Mouse (Mus musculus): ENCODE data around the gene Gse1.
"Not testable (repeated sequence)": the region's sequence is repeated elsewhere in the genome, so short reads cannot be mapped to it uniquely, and the experiment has no call there.

Gene Gse1

DNA sequence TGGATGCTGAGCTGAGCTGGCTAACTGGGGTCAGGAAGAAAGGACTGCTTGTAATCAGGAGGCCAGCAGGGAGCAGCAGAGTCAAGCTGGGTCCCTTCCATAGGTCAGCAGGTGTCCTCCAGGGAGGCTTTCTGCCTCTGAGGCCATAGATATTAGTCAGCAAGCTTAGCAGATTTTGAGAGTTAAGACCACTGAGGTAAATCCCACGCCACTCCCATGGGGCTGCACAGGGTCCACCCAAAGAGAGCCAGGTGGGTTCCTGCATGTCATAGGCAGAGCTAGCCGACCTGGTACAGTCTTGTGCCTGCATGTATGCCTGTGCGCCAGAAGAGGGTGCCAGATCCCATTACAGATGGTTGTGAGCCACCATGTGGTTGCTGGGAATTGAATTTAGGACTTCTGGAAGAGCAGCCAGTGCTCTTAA lies 98.9 kb downstream of the Gse1 start:
- peak; percentile 85 for DNase-seq

DNA sequence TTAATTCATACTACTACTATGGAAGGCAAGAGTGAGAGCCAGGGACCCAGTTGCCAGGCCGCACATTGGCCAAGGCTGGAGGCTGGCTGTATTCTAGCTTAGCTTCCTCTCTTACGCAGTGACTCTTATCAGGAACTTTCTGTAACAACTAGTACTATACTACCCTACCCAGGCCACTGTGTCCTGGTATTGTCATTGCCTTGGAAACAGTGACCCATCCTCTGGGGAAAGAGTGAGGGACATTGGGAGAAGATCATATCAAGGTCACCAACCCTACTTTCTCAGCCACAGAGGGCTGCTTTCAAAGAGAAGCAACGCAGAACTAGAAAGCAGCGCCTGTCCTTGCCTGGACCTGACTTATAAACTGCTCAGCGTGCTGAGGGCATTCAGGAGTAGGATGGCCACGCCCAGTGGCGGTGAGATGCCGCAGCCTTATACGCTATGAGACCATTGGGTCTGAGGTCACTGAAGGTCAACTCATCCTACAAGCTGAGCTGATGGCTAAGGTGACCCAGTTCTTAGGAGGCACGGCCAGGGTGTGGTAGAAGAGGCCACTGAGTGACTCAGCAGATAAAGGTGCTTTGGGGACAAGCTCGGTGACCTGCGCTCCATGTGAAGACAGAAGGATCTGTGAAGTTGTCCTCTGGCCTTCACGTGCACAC lies 100.2 kb downstream of the Gse1 start:
- DNase-seq, result peak; percentile 28

DNA sequence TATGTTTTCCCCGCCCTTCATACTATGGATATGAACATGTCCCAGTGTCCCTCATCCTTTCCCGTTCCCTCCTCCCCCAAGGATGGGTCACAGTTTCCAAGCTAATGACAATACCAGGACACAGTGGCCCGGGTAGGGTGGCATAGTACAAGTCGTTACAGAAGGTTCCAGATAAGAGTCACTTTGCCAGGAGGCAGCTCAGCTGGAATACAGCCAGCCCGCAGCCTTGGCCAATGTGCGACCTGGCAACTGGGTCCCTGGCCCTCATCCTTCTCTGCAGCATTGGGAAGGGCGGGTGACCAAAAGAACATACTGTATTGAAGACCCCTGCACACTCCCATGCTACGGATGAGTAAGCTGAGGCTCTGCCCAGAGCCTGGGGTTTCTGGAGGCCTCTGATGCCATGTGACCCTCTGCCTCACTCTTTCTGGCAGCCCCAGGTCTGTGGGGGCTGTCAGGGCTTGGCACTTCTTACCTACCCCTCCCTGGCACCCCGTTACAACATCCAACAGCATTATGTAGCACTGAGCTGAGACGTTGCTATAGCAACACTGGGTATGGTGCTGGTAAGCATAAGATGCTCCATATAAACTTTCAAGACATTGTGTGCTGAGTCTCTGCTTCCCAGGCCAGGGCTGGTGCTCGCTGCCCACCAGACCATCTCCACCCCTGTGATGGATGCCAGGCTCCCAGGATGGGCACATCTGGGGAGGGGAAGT lies 100.9 kb downstream of the Gse1 start:
- DNase-seq, result peak; percentile 27

DNA sequence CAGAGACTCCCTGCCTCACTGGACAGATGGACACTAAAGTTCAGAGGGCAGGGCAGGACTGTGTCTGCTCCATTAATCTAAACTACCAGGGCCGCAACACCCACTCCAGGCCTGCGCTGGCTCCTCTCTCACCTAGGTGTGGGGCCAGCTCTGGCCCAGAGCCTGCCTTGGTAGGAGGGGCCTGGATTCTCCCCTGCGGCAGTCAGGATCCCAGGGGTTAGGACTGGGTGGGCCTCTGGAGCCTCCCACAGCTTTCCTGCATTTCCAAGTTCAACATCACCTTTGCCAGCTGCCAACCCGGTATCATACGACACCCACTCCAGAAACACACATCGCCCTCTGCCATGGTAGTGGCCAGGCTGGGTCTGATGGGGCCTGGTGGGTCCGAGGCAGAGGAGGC lies 102.8 kb downstream of the Gse1 start:
- no peak for DNase-seq

DNA sequence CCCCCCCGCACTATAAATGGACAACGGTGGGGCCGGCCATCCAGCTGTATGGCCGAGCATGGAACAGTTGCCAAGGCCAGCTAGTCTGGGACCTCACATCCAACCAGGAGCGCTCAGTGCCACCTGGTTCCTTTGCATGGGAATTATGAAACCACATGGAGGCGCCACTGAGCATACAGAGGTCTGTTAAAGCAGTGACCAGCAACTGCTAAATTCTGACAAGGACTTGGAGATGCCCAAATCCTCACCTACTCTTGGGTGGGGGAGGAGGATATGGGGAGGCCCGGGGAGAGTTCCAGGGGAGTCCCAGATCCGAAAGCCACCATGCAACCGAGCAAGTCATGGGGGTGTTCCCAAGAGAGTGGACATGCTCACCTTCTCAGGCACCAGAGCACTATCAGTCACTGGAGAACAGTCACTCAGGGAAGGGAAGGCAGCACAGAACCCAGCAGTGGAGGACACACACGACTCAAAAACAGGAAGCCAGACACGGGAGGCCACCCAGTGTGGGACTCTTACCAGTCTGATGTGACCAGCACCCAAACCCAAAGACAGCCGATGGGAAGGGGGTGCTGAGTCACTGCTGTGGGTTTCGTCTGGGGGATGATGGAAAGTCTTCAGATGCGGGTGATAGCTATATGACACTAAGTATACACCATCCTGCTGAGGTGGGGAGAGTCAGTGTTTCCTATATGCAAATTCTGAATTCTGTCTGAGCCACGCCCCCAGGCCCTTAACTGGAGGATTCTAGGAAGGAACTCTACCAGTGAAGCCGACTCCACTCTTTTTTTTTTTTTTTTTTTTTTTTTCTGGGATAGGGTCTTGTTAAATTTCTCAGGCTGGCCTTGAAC lies 104.3 kb downstream of the Gse1 start:
- peak; percentile 69 for DNase-seq

DNA sequence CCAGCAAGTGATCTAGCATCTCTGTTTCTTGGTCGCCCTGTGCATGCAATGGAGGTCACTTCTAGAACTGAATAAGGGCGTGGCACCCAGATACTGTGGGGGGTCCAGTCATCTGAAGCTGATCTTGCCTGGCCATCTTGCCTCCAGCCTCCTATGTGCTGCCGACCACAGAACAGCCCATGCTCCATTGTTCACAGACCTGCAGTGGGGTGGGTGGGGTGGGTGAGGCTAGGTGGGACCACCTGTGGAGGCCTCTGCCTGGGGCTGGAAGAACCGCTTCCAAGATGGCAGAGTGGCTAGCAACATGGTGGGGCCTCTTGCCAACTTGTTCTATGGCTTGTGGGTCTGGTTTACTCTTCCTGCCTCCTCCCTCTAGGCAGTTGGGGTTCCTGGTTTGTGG lies 105.4 kb downstream of the Gse1 start:
- no peak for DNase-seq

DNA sequence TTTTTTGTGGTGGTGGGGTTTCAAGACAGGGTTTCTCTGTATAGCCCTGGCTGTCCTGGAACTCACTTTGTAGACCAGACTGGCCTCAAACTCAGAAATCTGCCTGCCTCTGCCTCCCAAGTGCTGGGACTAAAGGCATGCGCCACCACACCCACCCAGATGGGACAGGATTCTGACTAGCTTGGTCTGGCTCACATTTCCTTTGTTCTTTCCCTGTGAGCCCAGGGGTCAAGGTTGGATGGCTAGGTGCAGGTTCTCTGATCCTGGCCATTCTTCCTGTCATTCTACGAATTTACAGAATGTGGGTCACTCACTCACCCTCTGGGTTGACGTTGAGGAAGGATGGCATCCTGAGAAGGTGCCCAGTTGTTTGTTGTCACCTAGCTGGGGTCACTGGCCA lies 106.0 kb downstream of the Gse1 start:
- not testable (repeated sequence) for DNase-seq

DNA sequence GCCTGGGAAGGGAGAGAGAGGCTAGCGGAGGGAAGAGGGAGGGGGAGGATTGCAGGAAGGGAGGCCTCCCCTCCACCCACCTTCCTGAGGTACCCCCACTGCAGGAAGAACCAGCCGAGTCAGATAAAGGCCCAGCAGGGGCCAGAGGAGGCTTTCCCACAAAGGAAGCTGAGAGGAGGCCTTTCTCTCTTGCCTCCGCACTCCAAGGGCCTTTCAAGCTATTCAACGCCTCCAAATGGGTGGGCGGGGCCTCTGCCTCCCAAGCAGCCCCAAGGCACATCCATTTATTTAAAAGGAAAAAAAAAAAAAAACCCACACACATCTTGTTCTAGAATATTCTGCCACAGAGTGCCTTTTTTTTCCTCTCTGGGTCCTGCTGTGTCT lies 106.6 kb downstream of the Gse1 start:
- DNase-seq, result peak; percentile 71

DNA sequence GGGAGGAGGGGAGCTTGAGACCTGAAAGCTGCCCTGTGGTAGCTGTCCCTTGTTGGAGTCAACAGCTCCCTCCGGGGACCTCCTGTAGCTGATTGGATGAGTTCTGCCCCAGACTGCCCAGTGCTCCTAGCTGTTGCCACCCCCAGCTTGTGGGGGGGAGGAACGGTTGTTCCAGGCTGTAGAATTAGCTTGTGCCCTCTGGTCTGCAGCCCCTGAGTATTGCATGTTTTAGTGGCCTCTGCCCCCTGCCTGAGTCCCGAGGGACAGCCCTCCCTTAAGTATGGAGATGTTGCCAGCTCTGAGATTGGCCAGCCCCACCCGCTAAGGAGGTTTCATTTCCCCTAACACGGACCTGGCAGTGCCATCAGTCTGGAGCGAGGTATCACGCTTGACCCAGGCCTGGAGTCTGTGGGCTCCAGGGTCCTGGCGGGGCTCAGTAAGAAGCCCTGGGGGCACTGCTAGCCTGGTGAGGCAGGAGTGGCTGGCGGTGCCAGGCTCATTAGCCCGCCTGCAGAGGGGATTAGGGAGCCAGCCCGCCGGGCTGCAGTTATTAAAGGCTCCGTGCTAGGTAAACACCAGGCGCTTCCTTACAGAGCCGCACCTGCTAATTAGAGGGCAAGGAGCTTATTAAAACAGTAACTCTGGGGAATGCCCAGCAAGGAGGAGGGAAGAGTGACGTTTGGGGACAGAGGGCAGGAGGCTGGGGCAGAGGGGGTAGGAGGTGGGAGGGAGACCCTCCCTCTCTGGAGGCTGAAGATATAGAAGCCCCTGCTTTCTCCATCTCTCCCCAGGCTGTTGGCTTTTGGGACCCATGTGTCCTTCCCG lies 107.2 kb downstream of the Gse1 start:
- peak; percentile 91 for DNase-seq

DNA sequence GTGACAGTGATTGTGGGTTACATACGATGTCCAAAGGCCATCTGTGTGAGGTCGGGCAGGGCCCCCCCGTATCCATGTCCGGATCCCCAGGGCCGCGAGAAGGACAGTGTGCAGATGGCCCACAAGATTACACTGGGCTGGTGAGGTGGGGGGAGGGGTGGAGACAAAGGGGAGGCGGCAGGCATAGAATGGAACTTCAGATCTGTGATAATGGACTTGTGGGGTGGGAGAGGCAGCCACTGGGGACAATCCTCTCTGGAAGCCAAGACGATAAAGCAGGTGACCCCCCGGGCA lies 107.8 kb downstream of the Gse1 start:
- DNase-seq, result peak; percentile 91

DNA sequence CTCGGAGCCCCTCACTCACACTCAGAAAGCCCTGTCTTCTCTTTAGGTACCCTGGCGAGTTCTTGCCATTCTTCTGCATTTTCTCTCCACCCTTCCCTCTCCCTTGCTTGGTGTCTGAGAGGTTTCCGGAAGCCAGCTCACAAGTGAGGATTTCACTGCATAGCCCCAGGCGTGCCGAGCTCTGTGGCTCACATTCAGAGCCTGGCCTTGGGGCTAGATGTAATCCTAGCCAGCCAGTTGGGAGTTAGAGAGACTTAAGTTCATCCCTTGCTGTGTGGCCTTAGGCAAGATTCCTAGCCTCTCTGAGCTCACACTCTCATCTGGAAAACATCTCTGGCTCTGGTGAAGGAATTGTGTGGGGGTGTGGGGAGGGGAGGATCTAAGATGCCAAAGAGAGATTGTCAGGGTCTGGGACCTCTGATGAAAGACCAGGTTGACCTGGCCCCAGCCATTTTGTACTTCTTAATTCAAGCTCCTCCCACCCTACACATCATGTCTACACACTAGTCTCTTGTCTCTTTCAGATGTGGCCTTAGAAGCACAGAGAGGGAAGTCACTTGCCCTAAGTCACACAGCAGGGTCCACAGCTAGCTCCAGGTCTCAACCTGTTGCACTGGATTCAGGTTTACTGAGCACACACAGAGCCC lies 108.8 kb downstream of the Gse1 start:
- DNase-seq, result no peak

DNA sequence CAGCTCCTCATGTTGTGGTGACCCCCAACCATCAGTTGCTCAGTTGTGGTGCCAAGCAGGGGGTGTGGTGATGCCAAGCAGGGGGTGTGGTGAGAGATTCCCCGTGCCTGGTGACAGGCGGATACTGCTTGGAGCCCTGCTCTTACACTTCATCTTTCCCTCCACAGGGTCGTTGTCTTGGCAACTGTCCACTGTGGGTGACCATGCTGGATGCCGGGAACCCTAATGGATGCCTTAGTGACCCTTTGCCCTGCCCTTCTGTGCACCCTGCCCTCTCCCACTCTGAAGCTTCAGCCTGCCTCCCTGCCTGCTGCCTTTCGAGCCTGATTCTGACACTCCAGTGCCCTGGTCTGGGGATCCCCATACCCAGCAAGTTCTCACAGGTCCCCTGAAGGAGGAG lies 109.4 kb downstream of the Gse1 start:
- DNase-seq, result no peak

DNA sequence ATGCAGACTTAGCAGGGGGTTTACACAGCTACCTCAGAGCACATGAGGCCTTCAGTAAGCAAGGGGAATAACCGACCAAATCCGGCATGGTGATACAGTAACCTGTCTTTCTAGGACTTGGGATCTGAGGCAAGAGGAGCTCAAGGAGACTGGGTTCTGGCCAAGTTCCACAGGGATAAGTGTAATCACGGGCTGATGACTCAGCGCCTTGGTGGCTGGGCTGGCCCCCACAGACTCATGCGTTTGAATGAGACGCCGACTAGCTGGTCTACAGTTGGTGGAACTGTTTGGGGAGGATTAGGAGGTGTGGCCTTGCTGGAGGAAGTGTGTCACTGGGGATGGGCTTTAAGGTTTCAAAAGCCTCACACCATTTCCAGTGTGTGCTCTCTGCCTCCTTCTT lies 110.4 kb downstream of the Gse1 start:
- DNase-seq, result no peak

DNA sequence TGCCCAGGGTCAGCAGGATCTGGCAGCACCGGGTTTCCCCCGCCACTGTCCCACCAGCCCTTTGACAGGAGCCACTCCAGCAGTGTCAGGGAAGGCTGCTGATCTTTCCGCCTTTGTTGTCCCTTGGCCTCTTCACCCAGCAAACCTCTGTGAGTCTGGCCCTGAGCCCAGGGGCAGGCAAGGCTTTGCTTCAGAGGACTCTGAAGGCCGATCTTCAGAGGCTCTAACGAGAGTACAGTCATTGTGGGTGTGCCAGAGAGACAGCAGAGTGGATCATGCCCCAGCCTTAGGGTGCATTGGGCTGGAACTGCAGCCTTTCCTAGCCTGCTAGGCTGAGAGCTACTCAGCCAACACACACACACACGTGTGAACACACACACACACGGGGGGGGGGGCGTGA lies 111.5 kb downstream of the Gse1 start:
- DNase-seq, result no peak

DNA sequence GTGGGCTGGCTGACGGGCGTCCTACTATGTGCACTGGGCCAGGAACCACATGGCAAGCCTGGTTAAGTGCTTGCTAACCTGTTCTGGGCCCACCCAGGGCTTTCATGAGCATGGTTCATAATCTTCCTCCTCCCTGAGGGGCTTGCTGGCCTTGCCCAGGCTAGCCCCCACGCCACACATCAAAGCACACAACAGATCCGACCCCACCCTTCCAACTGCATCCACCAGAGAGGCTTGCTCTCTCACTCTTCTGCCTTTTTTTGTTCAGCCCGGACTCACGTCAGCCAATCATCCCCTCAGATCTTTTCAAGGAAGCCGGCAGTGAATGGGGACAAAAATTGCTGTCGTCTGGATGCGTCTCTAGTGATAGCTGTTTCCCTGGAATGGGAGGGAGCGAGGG lies 112.9 kb downstream of the Gse1 start:
- DNase-seq, result no peak

DNA sequence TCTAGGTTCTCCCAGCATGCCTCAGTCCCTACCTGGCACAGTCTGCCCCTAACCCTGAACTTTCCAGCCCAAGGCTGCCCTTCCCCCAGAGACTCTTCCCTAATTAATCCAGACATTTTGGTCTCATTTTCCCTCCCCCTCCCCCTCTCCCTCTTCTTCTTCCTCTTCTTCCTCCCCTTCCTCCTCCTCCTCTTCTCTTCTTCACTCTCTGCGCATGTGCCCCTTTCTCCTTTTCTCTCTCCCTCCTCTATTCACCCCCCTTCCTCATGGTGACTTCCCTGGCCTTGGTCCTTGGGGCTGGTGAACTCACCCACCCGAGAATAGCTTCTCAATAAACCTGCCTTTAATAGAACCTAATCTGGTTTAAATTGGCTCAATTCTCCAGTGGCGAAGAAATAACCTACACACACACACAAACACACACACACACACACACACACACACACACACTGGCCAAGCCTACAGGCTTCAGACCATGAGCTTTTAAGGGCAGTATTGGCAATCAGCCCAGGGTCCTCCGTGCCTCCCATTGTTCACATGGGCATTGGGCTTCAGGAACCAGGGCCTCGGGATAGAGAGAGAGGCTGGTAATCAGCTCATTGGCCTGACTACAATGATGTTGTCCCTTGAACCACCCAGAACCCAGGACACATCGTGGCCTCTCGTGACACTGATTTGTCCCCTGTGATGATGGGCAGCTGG lies 114.7 kb downstream of the Gse1 start:
- DNase-seq, result peak; percentile 92

DNA sequence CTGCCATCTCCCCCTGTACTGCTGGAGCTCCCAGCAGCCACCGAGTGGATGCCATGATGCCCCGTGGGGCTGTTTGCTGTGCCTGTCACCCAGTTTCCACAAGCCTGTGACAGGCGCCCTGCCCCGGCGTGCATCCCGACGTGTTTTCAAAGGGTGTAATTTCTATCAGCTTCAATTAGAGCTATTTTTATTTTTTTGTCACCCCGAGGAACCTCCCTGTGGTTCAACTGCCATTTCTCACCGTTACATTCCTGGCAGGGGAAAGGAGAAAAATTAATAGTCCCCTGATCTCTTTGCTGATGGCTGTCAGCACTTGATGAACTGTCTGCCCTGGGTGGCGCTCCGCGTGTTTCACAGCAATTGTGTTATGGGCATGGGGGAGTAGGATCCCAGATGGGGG lies 115.3 kb downstream of the Gse1 start:
- DNase-seq, result no peak

DNA sequence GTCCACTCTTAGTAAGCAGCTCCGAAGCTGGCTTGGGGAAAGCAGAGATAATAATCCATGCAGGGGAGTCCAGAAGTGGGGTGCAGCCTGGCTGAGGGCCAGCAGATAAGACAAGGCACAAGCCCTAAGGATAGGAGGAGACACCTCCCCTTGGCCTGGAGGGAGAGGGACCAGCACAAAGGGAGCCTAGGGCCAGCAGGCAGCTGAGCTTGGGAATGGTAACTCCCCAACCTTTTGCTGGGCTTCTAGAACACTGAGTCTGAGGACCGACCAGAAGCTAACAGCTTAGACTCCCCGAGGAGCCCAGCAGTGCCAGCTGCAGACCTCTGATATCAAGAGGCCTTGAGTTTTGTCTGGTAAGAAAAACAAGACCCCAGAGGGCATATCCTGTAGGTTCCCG lies 115.9 kb downstream of the Gse1 start:
- DNase-seq, result no peak

DNA sequence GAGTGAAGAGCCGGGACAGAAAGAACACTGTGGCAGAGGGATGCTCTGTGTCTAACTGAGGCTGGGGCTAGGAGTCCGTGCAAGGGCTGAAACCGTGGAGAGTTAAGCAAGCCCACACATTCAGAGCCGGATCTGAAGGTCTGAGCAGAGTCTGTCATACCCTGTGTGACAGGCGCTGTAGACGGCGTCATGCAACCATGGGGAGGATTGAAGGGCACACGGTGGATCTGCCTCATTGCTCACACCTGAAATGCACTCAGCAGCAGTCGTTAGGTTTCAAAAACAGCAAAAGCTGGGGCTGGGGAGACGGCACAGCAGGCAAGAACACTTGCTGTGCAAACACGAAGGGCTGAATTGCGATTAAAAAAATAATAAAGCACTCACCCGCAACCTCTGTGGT lies 116.3 kb downstream of the Gse1 start:
- DNase-seq, result no peak

DNA sequence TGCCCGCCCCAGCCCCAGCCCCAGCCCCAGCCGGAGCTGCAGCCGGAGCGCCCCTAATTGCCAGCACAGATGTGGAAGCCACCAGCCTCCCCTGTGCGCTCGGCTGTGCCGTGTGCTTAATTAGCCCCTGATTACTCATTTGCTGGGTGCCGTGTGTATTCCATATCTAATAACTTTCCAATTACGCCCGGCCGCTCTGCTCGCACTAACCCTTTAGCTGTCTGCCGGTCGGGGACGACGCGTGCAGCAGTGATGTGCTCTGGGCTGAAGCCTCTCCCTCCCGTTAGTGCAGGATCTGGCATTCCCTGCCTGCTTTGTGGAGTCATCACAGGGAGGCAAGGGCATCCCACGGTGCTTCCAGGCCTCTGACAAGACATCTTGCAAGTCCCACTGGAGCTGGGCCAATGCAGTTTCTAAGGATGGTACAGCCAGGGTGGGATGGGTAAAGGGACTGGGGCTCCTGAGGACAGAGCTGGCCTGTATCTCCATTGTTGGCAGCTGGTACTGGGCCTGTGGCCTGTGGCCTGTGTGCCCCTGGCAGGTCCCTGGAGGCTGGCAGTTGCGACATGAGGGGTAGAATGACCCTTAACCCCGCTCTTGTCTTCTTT lies 119.6 kb downstream of the Gse1 start:
- peak; percentile 75 for DNase-seq

DNA sequence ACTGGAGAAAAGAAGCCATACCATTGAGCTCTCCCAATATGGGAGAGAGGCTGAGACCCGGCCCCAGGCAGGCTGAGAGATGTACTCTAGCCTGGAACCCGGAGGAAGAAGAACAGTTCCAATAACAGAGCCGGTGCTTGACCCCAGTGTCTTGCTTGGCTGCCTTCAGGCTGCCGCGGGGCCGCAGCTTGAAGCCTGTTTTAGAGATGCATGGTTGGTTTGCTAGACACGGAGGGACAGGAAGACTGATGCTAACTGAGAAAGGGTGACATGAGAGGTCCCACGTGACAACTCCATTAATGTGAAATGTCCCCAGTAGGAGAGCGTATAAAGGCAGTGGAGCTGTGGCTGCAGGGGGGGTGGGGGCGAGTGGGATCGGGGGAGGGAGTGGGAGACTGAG lies 120.7 kb downstream of the Gse1 start:
- DNase-seq, result peak; percentile 67

Measured in retina, postnatal 1 day (tissue).